Comparison of ENCODE assay signal across 8 mouse cellular contexts in the genomic region with DNA sequence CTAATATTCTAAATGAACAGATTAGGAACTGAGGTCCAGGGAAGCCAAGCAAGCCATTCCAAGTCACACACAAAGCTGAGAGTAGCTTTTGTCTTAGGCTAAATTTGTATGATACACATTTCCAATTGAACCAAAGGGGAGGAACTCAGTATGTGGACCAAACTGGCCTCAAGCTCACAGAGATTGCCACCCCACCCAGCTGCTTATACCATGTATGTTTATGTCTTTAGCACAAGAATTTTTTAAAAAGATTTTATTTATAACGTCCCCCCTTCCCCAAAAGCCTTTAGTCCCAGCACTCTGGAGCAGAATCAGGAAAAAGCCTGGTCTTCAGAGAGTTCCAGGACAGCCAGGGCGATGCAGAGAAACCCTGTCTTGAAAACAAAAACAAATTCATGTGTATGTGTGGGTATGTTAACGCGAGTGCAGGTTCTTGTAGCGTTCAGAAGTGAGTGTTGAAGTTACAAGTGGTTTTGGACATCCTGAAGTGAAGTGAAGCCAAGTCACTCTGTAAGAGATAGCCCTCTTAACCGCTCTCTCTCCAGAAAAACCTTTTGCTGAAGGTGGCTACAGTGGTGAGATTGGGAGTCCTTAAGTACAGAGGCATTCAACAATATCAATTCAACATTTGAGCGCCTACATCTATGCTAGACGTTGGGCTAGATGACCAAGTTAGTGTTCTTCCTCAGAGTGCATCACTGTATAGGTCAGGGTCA. TPM values are rescaled to one million over a fixed set of nuclear protein-coding genes. Genes with fewer than 3 reads are reported as not detected.
DNase-seq lines count a peak whose midpoint lies in the region; ATAC-seq and TF ChIP-seq lines count a peak whose summit lies in the region.

No protein-coding gene starts in this region.

- no peaks in the 10 kb centered on the region for H3K27me3 ChIP-seq in heart, embryonic 13.5 days (replicated peaks)
- no peaks in the 10 kb centered on the region for H3K27me3 ChIP-seq in hindbrain, embryonic 11.5 days (ENCODE audit: control insufficient read depth, insufficient read depth, low read length)

- H3K4me1 ChIP-seq in heart, embryonic 13.5 days, result peaks cover 27% of the 10 kb centered on the region
- H3K4me1 ChIP-seq in bone marrow, adult 2 months (ENCODE audit: control insufficient read depth, insufficient read depth, low read length), result peaks cover 3% of the 10 kb centered on the region
- H3K4me1 ChIP-seq in hindbrain, embryonic 11.5 days (replicated peaks; ENCODE audit: control insufficient read depth, insufficient read depth, low read length), result 0 out of 2 replicates have a peak, but pooled peaks cover 2% of the 10 kb centered on the region

- peak overlapping the region; percentile 99 for H3K4me3 ChIP-seq in heart, embryonic 13.5 days
- peak overlapping the region; percentile 80 for H3K4me3 ChIP-seq in bone marrow, adult 2 months (replicated peaks; ENCODE audit: control insufficient read depth, low read depth, low read length)
- H3K4me3 ChIP-seq in hindbrain, embryonic 11.5 days (ENCODE audit: low read depth, low read length), result peak overlapping the region; percentile 97

- ATAC-seq in heart, embryonic 13.5 days (ENCODE audit: extremely low read depth, insufficient number of reproducible peaks, low FRiP score, low TSS enrichment), result no peak
- no peak for ATAC-seq in hindbrain, embryonic 11.5 days (ENCODE audit: low FRiP score)
- peak; percentile 39; the same call in 1 of the 2 replicates for ATAC-seq in megakaryocyte-erythroid progenitor cell, adult 5-6 weeks (replicated peaks; ENCODE audit: low FRiP score, low TSS enrichment, poor library complexity, severe bottlenecking)

- H3K36me3 ChIP-seq in heart, embryonic 13.5 days, result no peaks in the 10 kb centered on the region
- no peaks in the 10 kb centered on the region for H3K36me3 ChIP-seq in hindbrain, embryonic 11.5 days (ENCODE audit: control insufficient read depth, insufficient read depth, low read length)

- H3K9ac ChIP-seq in heart, embryonic 13.5 days, result peak overlapping the region; percentile 99
- peak overlapping the region; percentile 97 for H3K9ac ChIP-seq in hindbrain, embryonic 11.5 days (ENCODE audit: low read depth, low read length)

- H3K9me3 ChIP-seq in heart, embryonic 13.5 days, result no peaks in the 10 kb centered on the region
- H3K9me3 ChIP-seq in hindbrain, embryonic 11.5 days (ENCODE audit: control insufficient read depth, low read length), result no peaks in the 10 kb centered on the region

- no peak for TF ChIP-seq CTCF in bone marrow, adult 2 months (IDR thresholded peaks at IDR 0.05; ENCODE audit: control insufficient read depth, insufficient read depth, low read length)

- 25% methylated on average over 8 of the region's 8 CpGs for WGBS in heart, embryonic 13.5 days
- 31% methylated on average over 8 of the region's 8 CpGs for WGBS in bone marrow, adult 2 months
- 36% methylated on average over 8 of the region's 8 CpGs for WGBS in hindbrain, embryonic 11.5 days

- H3K4me2 ChIP-seq in heart, embryonic 13.5 days, result peak overlapping the region; percentile 94
- peak overlapping the region; percentile 46 for H3K4me2 ChIP-seq in hindbrain, embryonic 11.5 days (replicated peaks; ENCODE audit: low read depth, low read length)

- H3K27ac ChIP-seq in heart, embryonic 13.5 days (replicated peaks), result peak overlapping the region; percentile 97
- peak overlapping the region; percentile 98 for H3K27ac ChIP-seq in bone marrow, adult 2 months (ENCODE audit: control insufficient read depth, insufficient read depth, low read depth, low read length, poor library complexity)
- H3K27ac ChIP-seq in hindbrain, embryonic 11.5 days (ENCODE audit: low read depth, low read length), result peak overlapping the region; percentile 98; the same call in 1 of the 2 replicates

- no peak for DNase-seq in heart, adult 18-20 months
- no peak for DNase-seq in hindbrain, embryonic 11.5 days (ENCODE audit: low spot score)
- no peak for DNase-seq in gastrocnemius, postnatal 25 days
- no peak for DNase-seq in adrenal gland, postnatal 10 days
- no peak for DNase-seq in left cerebral cortex, adult 8-10 months (ENCODE audit: low spot score in 2 of 2)

- TF ChIP-seq POLR2A in bone marrow, adult 2 months (IDR thresholded peaks at IDR 0.05; ENCODE audit: borderline replicate concordance, control insufficient read depth, low read depth, low read length), result no peak

RNA-seq across cellular contexts. Expression of a gene that starts 0.9 kb away (rescaled TPM):
- 16.7 and 17.4 TPM in 2 replicates for polyA plus RNA-seq in heart, embryonic 13.5 days (2015; fragmentation: Nextera tagmentation; extraction: Ambion mirVana)
- total RNA-seq in heart, adult 18-20 months (2021), result 10 to 100 TPM; 31.4 to 36.5 TPM
- 37.8 and 47.3 TPM in 2 replicates for polyA plus RNA-seq in bone marrow, adult 2 months (2011; ENCODE audit: insufficient read depth, insufficient read length, low replicate concordance, missing spikeins)
- 36.6 and 42.2 TPM in 2 replicates for polyA plus RNA-seq in hindbrain, embryonic 11.5 days (2014; fragmentation: Nextera tagmentation; extraction: Ambion mirVana)
- 91.0 and 97.4 TPM in 2 replicates for total RNA-seq in megakaryocyte-erythroid progenitor cell, adult 5-6 weeks (2014; fragmentation: Nextera tagmentation)
- total RNA-seq in megakaryocyte-erythroid progenitor cell, adult 5-6 weeks (2017), result 96.9 and 106 TPM in 2 replicates
- 10 to 100 TPM; 28.5 to 31.8 TPM for total RNA-seq in gastrocnemius, postnatal 25 days (2021)
- total RNA-seq in adrenal gland, postnatal 10 days (2021), result 10 to 100 TPM; 34.7 to 51.6 TPM
- total RNA-seq in left cerebral cortex, adult 8-10 months (2022), result 100 to 1,000 TPM; 106 to 127 (median 112) TPM
